Mouse (Mus musculus) myocyte (in vitro differentiated cells): ENCODE measurements around the gene Selenon.

Experiments used
- E2F4 ChIP-seq: IDR thresholded peaks from one replicate; pipeline ENCODE4 v1.6.1; 2011; ENCODE audit warnings: mild to moderate bottlenecking, control low read depth, moderate library complexity; ENCODE audit not compliant: insufficient read depth
- MYOG ChIP-seq, 3 experiments: IDR thresholded peaks; one replicate each; pipeline ENCODE4 v1.6.1; 2011; ENCODE audit warnings: control low read depth in 2 of 3, low read depth in 2 of 3, mild to moderate bottlenecking in 2 of 3; ENCODE audit not compliant: insufficient read length in 2 of 3, control insufficient read depth in 1 of 3, insufficient read depth in 1 of 3
- POLR2A ChIP-seq: IDR thresholded peaks from one replicate; pipeline ENCODE4 v1.6.1; 2011; ENCODE audit warnings: low read depth, mild to moderate bottlenecking, control low read depth, moderate library complexity; ENCODE audit not compliant: insufficient read length
- POLR2AphosphoS2 ChIP-seq: IDR thresholded peaks from one replicate; pipeline ENCODE4 v1.6.1; 2011; ENCODE audit warnings: low read depth, control low read depth; ENCODE audit not compliant: insufficient read length
- REST ChIP-seq: IDR thresholded peaks from one replicate; pipeline ENCODE4 v1.6.1; 2011; ENCODE audit warnings: mild to moderate bottlenecking, control low read depth, moderate library complexity; ENCODE audit not compliant: insufficient read depth, insufficient read length
- TCF12 ChIP-seq: IDR thresholded peaks from one replicate; pipeline ENCODE4 v1.6.1; 2011; ENCODE audit warnings: mild to moderate bottlenecking, control low read depth; ENCODE audit not compliant: poor library complexity, insufficient read depth, severe bottlenecking
- USF1 ChIP-seq: IDR thresholded peaks from one replicate; pipeline ENCODE4 v1.6.1; 2011; ENCODE audit warnings: low read depth, mild to moderate bottlenecking, control low read depth, moderate library complexity

GRCm38 (mm10) chr4:134588951-134589350, 37.0 kb upstream of the Selenon start:
- TF ChIP-seq POLR2A, result no peak
- TF ChIP-seq MYOG (IDR thresholded peaks at IDR 0.05; ENCODE audit: control insufficient read depth in 1 of 3, insufficient read depth in 1 of 3, insufficient read length in 2 of 3, low read depth in 2 of 3), result peak in 1 of 3 experiments; percentile 10
- no peak for TF ChIP-seq TCF12
- no peak for TF ChIP-seq E2F4
- no peak for TF ChIP-seq USF1
- TF ChIP-seq REST, result no peak
- TF ChIP-seq POLR2AphosphoS2, result no peak
